ENCODE assay signal across 33 mouse cellular contexts in the genomic region with DNA sequence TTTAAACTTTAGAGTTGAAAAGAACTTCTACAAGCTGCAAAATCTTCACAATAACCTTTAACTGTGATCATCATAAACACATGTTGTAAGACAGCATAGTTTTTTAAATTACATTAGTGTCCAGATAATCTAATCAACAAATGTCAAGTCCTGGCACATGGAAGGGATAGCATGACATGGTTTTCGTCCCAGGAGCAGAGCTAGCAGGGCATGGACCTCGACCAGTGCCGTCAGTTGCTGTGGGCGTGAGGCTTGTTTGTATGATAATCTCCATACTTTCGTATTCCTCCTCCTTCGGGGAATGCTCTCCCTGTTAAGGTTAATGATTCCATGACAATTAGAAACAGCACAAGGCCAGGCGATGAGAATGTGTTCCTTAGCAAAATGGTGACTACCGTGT.
"Had no signal": no experiment of that assay in that cellular context is flagged by ENCODE, and none has a peak within 500 bp of the region (broad histone marks: within the 10 kb centered on the region; RNA-seq: fewer than 3 reads in every experiment).

No protein-coding gene starts in this region.

- ATAC-seq: liver, embryonic 12.5 days; liver, postnatal 0 days; lung, postnatal 0 days; midbrain, embryonic 13.5 days; midbrain, embryonic 15.5 days; midbrain, embryonic 16.5 days had no signal

- H3K4me1 ChIP-seq: limb, embryonic 10.5 days; limb, embryonic 12.5 days; limb, embryonic 13.5 days; limb, embryonic 15.5 days; liver, embryonic 12.5 days; liver, embryonic 13.5 days; liver, embryonic 15.5 days; lung, embryonic 15.5 days; megakaryocyte, embryonic 14.5 days; midbrain, embryonic 10.5 days; midbrain, embryonic 12.5 days; midbrain, embryonic 13.5 days; midbrain, embryonic 15.5 days; neural tube, embryonic 12.5 days; neural tube, embryonic 13.5 days had no signal

- H3K4me2 ChIP-seq: limb, embryonic 12.5 days; limb, embryonic 13.5 days; limb, embryonic 15.5 days; liver, embryonic 11.5 days; liver, embryonic 12.5 days; liver, embryonic 13.5 days; liver, embryonic 15.5 days; lung, embryonic 14.5 days; lung, embryonic 15.5 days; midbrain, embryonic 11.5 days; midbrain, embryonic 12.5 days; midbrain, embryonic 13.5 days; midbrain, embryonic 15.5 days; neural tube, embryonic 12.5 days; neural tube, embryonic 13.5 days had no signal

- DNase-seq: left cerebral cortex, postnatal 4 days; liver; liver, embryonic 13.5 days; liver, postnatal 0 days; lung, adult 18-20 months; lung, adult 2 months; lung, embryonic 14.5 days; lung, postnatal 10 days; lung, postnatal 14 days; lung, postnatal 36 days; lung, postnatal 4 days; midbrain, embryonic 14.5 days had no signal

- H3K4me3 ChIP-seq: limb, embryonic 10.5 days; limb, embryonic 12.5 days; limb, embryonic 13.5 days; limb, embryonic 15.5 days; liver, embryonic 12.5 days; liver, embryonic 13.5 days; liver, embryonic 15.5 days; lung, embryonic 15.5 days; megakaryocyte, embryonic 14.5 days; midbrain, embryonic 10.5 days; midbrain, embryonic 12.5 days; midbrain, embryonic 13.5 days; midbrain, embryonic 15.5 days; myocyte; neural tube, embryonic 12.5 days; neural tube, embryonic 13.5 days had no signal

- H3K36me3 ChIP-seq: limb, embryonic 10.5 days; limb, embryonic 12.5 days; limb, embryonic 13.5 days; limb, embryonic 15.5 days; liver, embryonic 12.5 days; liver, embryonic 13.5 days; liver, embryonic 15.5 days; lung, embryonic 15.5 days; midbrain, embryonic 10.5 days; midbrain, embryonic 12.5 days; midbrain, embryonic 13.5 days; midbrain, embryonic 15.5 days; neural tube, embryonic 12.5 days; neural tube, embryonic 13.5 days had no signal

- H3K27me3 ChIP-seq: limb, embryonic 12.5 days; limb, embryonic 13.5 days; limb, embryonic 15.5 days; liver, embryonic 12.5 days; liver, embryonic 13.5 days; liver, embryonic 15.5 days; lung, embryonic 15.5 days; megakaryocyte, embryonic 14.5 days; midbrain, embryonic 12.5 days; midbrain, embryonic 13.5 days; midbrain, embryonic 15.5 days; neural tube, embryonic 12.5 days; neural tube, embryonic 13.5 days had no signal

- H3K27ac ChIP-seq: limb, embryonic 10.5 days; limb, embryonic 12.5 days; limb, embryonic 13.5 days; limb, embryonic 15.5 days; liver, embryonic 12.5 days; liver, embryonic 13.5 days; liver, embryonic 14.5 days; liver, embryonic 15.5 days; lung, embryonic 15.5 days; macrophage; midbrain, embryonic 10.5 days; midbrain, embryonic 12.5 days; midbrain, embryonic 13.5 days; midbrain, embryonic 15.5 days; neural tube, embryonic 12.5 days; neural tube, embryonic 13.5 days had no signal

- H3K9me3 ChIP-seq: limb, embryonic 10.5 days; limb, embryonic 12.5 days; limb, embryonic 13.5 days; limb, embryonic 15.5 days; liver, embryonic 12.5 days; liver, embryonic 13.5 days; liver, embryonic 15.5 days; lung, embryonic 15.5 days; megakaryocyte, embryonic 14.5 days; midbrain, embryonic 10.5 days; midbrain, embryonic 12.5 days; midbrain, embryonic 13.5 days; midbrain, embryonic 15.5 days; neural tube, embryonic 12.5 days; neural tube, embryonic 13.5 days had no signal

- H3K9ac ChIP-seq: limb, embryonic 12.5 days; limb, embryonic 13.5 days; limb, embryonic 15.5 days; liver, embryonic 12.5 days; liver, embryonic 13.5 days; liver, embryonic 14.5 days; liver, embryonic 15.5 days; liver, postnatal 0 days; lung, embryonic 14.5 days; lung, embryonic 15.5 days; midbrain, embryonic 12.5 days; midbrain, embryonic 13.5 days; midbrain, embryonic 15.5 days; neural tube, embryonic 12.5 days; neural tube, embryonic 13.5 days had no signal
